Comparison of ENCODE assay signal across 8 mouse cellular contexts in genomic region chr16:4682628-4683179, GRCm38 (mm10). TPM values are rescaled to one million over a fixed set of nuclear protein-coding genes. Genes with fewer than 3 reads are reported as not detected.
A peak's percentile ranks its signal among the peaks of the same experiment; 100 is the strongest.
DNase-seq lines count a peak whose midpoint lies in the region; ATAC-seq lines count a peak whose summit lies in the region.
"Had no signal": no experiment of that assay in that cellular context is flagged by ENCODE, and none has a peak within 500 bp of the region (broad histone marks: within the 10 kb centered on the region; RNA-seq: fewer than 3 reads in every experiment).

No protein-coding gene starts in this region.

- no peak overlapping the region for H3K27ac ChIP-seq in lung, embryonic 16.5 days (ENCODE audit: low read length)
- no peak overlapping the region for H3K27ac ChIP-seq in forebrain, embryonic 11.5 days (ENCODE audit: low read depth, low read length)
- peak overlapping the region; percentile 93; the same call in 1 of the 2 replicates for H3K27ac ChIP-seq in limb, embryonic 15.5 days
- peak overlapping the region; percentile 91 for H3K27ac ChIP-seq in stomach, embryonic 16.5 days (ENCODE audit: low read length)

- no peak for ATAC-seq in lung, embryonic 16.5 days (ENCODE audit: low read depth)
- no peak for ATAC-seq in forebrain, embryonic 11.5 days (replicated peaks; ENCODE audit: low FRiP score)
- ATAC-seq in limb, embryonic 15.5 days (ENCODE audit: insufficient number of reproducible peaks, low FRiP score, low TSS enrichment, low read depth) = no peak
- no peak for ATAC-seq in stomach, embryonic 16.5 days (ENCODE audit: insufficient read depth, low FRiP score)

- H3K4me1 ChIP-seq in lung, embryonic 16.5 days (replicated peaks; ENCODE audit: control insufficient read depth, insufficient read depth, low read length) = peaks cover 20% of the 10 kb centered on the region
- peaks cover 9% of the 10 kb centered on the region; the same call in 1 of the 2 replicates for H3K4me1 ChIP-seq in forebrain, embryonic 11.5 days (replicated peaks; ENCODE audit: control insufficient read depth, insufficient read depth, low read length)
- H3K4me1 ChIP-seq in limb, embryonic 15.5 days = peaks cover 28% of the 10 kb centered on the region
- H3K4me1 ChIP-seq in stomach, embryonic 16.5 days (ENCODE audit: control insufficient read depth, insufficient read depth, low read length) = peaks cover 16% of the 10 kb centered on the region

- WGBS in lung, embryonic 16.5 days = 66% methylated on average over 4 of the region's 4 CpGs
- WGBS in forebrain, embryonic 11.5 days = 72% methylated on average over 4 of the region's 4 CpGs
- 78% methylated on average over 4 of the region's 4 CpGs for WGBS in limb, embryonic 15.5 days
- 73% methylated on average over 4 of the region's 4 CpGs for WGBS in stomach, embryonic 16.5 days

- H3K4me2 ChIP-seq in lung, embryonic 16.5 days (ENCODE audit: low read depth, low read length) = peak overlapping the region; percentile 98; the same call in 1 of the 2 replicates
- H3K4me2 ChIP-seq in forebrain, embryonic 11.5 days (ENCODE audit: low read depth, low read length, severe bottlenecking) = peak overlapping the region; percentile 76; the same call in 1 of the 2 replicates
- peak overlapping the region; percentile 85; the same call in 1 of the 2 replicates for H3K4me2 ChIP-seq in limb, embryonic 15.5 days
- H3K4me2 ChIP-seq in stomach, embryonic 16.5 days (ENCODE audit: low read depth, low read length) = peak overlapping the region; percentile 78; the same call in 1 of the 2 replicates

- peaks cover 5% of the 10 kb centered on the region for H3K36me3 ChIP-seq in lung, embryonic 16.5 days (ENCODE audit: control insufficient read depth, insufficient read depth, low read length)
- peaks cover 2% of the 10 kb centered on the region; the same call in 1 of the 2 replicates for H3K36me3 ChIP-seq in forebrain, embryonic 11.5 days (ENCODE audit: control insufficient read depth, insufficient read depth, low read length)
- peaks cover 9% of the 10 kb centered on the region for H3K36me3 ChIP-seq in limb, embryonic 15.5 days
- H3K36me3 ChIP-seq in stomach, embryonic 16.5 days (ENCODE audit: control insufficient read depth, insufficient read depth, low read length) = no peaks in the 10 kb centered on the region

- H3K27me3 ChIP-seq in lung, embryonic 16.5 days (ENCODE audit: control insufficient read depth, insufficient read depth, low read depth, low read length) = no peaks in the 10 kb centered on the region
- H3K27me3 ChIP-seq in forebrain, embryonic 11.5 days (ENCODE audit: control insufficient read depth, insufficient read depth, low read length) = no peaks in the 10 kb centered on the region
- no peaks in the 10 kb centered on the region for H3K27me3 ChIP-seq in limb, embryonic 15.5 days
- H3K27me3 ChIP-seq in stomach, embryonic 16.5 days (ENCODE audit: control insufficient read depth, insufficient read depth, low read length) = no peaks in the 10 kb centered on the region

- H3K9me3 ChIP-seq in lung, embryonic 16.5 days (ENCODE audit: control insufficient read depth, low read length) = no peaks in the 10 kb centered on the region
- no peaks in the 10 kb centered on the region for H3K9me3 ChIP-seq in forebrain, embryonic 11.5 days (ENCODE audit: control insufficient read depth, low read length)
- H3K9me3 ChIP-seq in limb, embryonic 15.5 days = no peaks in the 10 kb centered on the region
- no peaks in the 10 kb centered on the region for H3K9me3 ChIP-seq in stomach, embryonic 16.5 days (replicated peaks; ENCODE audit: control insufficient read depth, low read length)

- DNase-seq in lung, postnatal 10 days = no peak
- DNase-seq in forebrain, embryonic 11.5 days (ENCODE audit: low spot score) = no peak
- DNase-seq in adrenal gland, postnatal 4 days (ENCODE audit: low spot score in 2 of 2) = no peak
- DNase-seq in ovary, postnatal 36 days (ENCODE audit: low spot score) = no peak
- DNase-seq: right cerebral cortex, postnatal 25 days had no signal

- H3K9ac ChIP-seq in lung, embryonic 16.5 days (ENCODE audit: low read length) = no peak overlapping the region
- H3K9ac ChIP-seq in forebrain, embryonic 11.5 days (ENCODE audit: low read length) = no peak overlapping the region; the same call in 1 of the 2 replicates
- no peak overlapping the region for H3K9ac ChIP-seq in limb, embryonic 15.5 days
- peak overlapping the region; percentile 98 for H3K9ac ChIP-seq in stomach, embryonic 16.5 days (ENCODE audit: low read length)

- no peak overlapping the region for H3K4me3 ChIP-seq in lung, embryonic 16.5 days (ENCODE audit: low read length)
- H3K4me3 ChIP-seq in forebrain, embryonic 11.5 days (ENCODE audit: low read depth, low read length) = no peak overlapping the region
- peak overlapping the region; percentile 75; the same call in 1 of the 2 replicates for H3K4me3 ChIP-seq in limb, embryonic 15.5 days
- H3K4me3 ChIP-seq in stomach, embryonic 16.5 days (replicated peaks; ENCODE audit: low read length) = no peak overlapping the region

RNA-seq across cellular contexts. Expression of gene Coro7, which starts 3.1 kb away (rescaled TPM):
- polyA plus RNA-seq in lung, embryonic 16.5 days (2015; fragmentation: Nextera tagmentation; extraction: Ambion mirVana) = 15.9 and 18.3 TPM in 2 replicates
- 20.5 and 23.3 TPM in 2 replicates for polyA plus RNA-seq in forebrain, embryonic 11.5 days (2014; fragmentation: Nextera tagmentation; extraction: Ambion mirVana)
- polyA plus RNA-seq in limb, embryonic 15.5 days (2015; fragmentation: Nextera tagmentation; extraction: Ambion mirVana) = 16.8 and 18.4 TPM in 2 replicates
- 19.7 and 20.6 TPM in 2 replicates for polyA plus RNA-seq in stomach, embryonic 16.5 days (2015; fragmentation: Nextera tagmentation; extraction: Ambion mirVana)
- total RNA-seq in adrenal gland, postnatal 4 days (2021) = 10 to 100 TPM; 32.8 to 42.6 TPM

RNA-seq across cellular contexts. Expression of gene Nmral1, which starts 36.5 kb away (rescaled TPM):
- polyA plus RNA-seq in lung, embryonic 16.5 days (2015; fragmentation: Nextera tagmentation; extraction: Ambion mirVana) = 60.6 and 62.5 TPM in 2 replicates
- 212 and 220 TPM in 2 replicates for polyA plus RNA-seq in forebrain, embryonic 11.5 days (2014; fragmentation: Nextera tagmentation; extraction: Ambion mirVana)
- polyA plus RNA-seq in limb, embryonic 15.5 days (2015; fragmentation: Nextera tagmentation; extraction: Ambion mirVana) = 48.3 and 54.5 TPM in 2 replicates
- polyA plus RNA-seq in stomach, embryonic 16.5 days (2015; fragmentation: Nextera tagmentation; extraction: Ambion mirVana) = 44.7 and 45.6 TPM in 2 replicates
- 10 to 100 TPM; 21.1 to 21.6 TPM for total RNA-seq in adrenal gland, postnatal 4 days (2021)

RNA-seq across cellular contexts. Expression of gene Dnaja3, which starts 42.9 kb away (rescaled TPM):
- 61.3 and 61.9 TPM in 2 replicates for polyA plus RNA-seq in lung, embryonic 16.5 days (2015; fragmentation: Nextera tagmentation; extraction: Ambion mirVana)
- polyA plus RNA-seq in forebrain, embryonic 11.5 days (2014; fragmentation: Nextera tagmentation; extraction: Ambion mirVana) = 57.7 and 60.7 TPM in 2 replicates
- 60.5 and 65.1 TPM in 2 replicates for polyA plus RNA-seq in limb, embryonic 15.5 days (2015; fragmentation: Nextera tagmentation; extraction: Ambion mirVana)
- polyA plus RNA-seq in stomach, embryonic 16.5 days (2015; fragmentation: Nextera tagmentation; extraction: Ambion mirVana) = 73.1 and 76.6 TPM in 2 replicates
- 10 to 100 TPM; 78.6 to 83.5 TPM for total RNA-seq in adrenal gland, postnatal 4 days (2021)

RNA-seq across cellular contexts. Expression of gene Vasn, which starts 43.0 kb away (rescaled TPM):
- polyA plus RNA-seq in lung, embryonic 16.5 days (2015; fragmentation: Nextera tagmentation; extraction: Ambion mirVana) = 28.5 and 30.4 TPM in 2 replicates
- 7.6 and 7.7 TPM in 2 replicates for polyA plus RNA-seq in forebrain, embryonic 11.5 days (2014; fragmentation: Nextera tagmentation; extraction: Ambion mirVana)
- polyA plus RNA-seq in limb, embryonic 15.5 days (2015; fragmentation: Nextera tagmentation; extraction: Ambion mirVana) = 41.5 and 45.1 TPM in 2 replicates
- polyA plus RNA-seq in stomach, embryonic 16.5 days (2015; fragmentation: Nextera tagmentation; extraction: Ambion mirVana) = 18.3 and 18.4 TPM in 2 replicates
- 10 to 100 TPM; 15.7 to 18.8 TPM for total RNA-seq in adrenal gland, postnatal 4 days (2021)

RNA-seq across cellular contexts. Expression of gene Hmox2, which starts 43.5 kb away (rescaled TPM):
- polyA plus RNA-seq in lung, embryonic 16.5 days (2015; fragmentation: Nextera tagmentation; extraction: Ambion mirVana) = 110 and 114 TPM in 2 replicates
- 74.3 and 80.3 TPM in 2 replicates for polyA plus RNA-seq in forebrain, embryonic 11.5 days (2014; fragmentation: Nextera tagmentation; extraction: Ambion mirVana)
- 99.6 and 106 TPM in 2 replicates for polyA plus RNA-seq in limb, embryonic 15.5 days (2015; fragmentation: Nextera tagmentation; extraction: Ambion mirVana)
- polyA plus RNA-seq in stomach, embryonic 16.5 days (2015; fragmentation: Nextera tagmentation; extraction: Ambion mirVana) = 83.3 and 85.2 TPM in 2 replicates
- total RNA-seq in adrenal gland, postnatal 4 days (2021) = 100 to 1,000 TPM in 1 of 2 experiments, 10 to 100 TPM in 1; 90.9 to 103 TPM

Comparison
In these comparisons a context has a peak if more than half of its experiments do, and no peak if none do; other contexts are left out.
1. H3K27ac ChIP-seq: peak in limb, embryonic 15.5 days (single experiment) and stomach, embryonic 16.5 days (single experiment); none in lung, embryonic 16.5 days (single experiment) and forebrain, embryonic 11.5 days (single experiment).
2. Peak in every context shown above with its lines, with median percentiles within 50 percentile points of each other: H3K4me2 ChIP-seq.